Mouse (Mus musculus) heart, postnatal 0 days (tissue): ENCODE results near the gene Syt5.

Experiments used
- CTCF ChIP-seq: IDR thresholded peaks from 2 replicates; pipeline ENCODE4 v1.5.1; 2016; ENCODE audit warnings: antibody characterized with exemption, control low read depth, low read depth
- EP300 ChIP-seq: IDR thresholded peaks from 2 replicates; pipeline ENCODE4 v1.6.1; 2016; ENCODE audit warnings: antibody characterized with exemption, low read depth

GRCm38 (mm10) chr7:4493991-4494390 lies 53.4 kb downstream of the Syt5 start:
- TF ChIP-seq CTCF (no peak), EP300 (no peak)
